Mouse (Mus musculus): ENCODE data around the gene Cyp4b1. TPM values are rescaled to one million over a fixed set of nuclear protein-coding genes. Genes with fewer than 3 reads are reported as not detected.
"Not testable (repeated sequence)": the region's sequence is repeated elsewhere in the genome, so short reads cannot be mapped to it uniquely, and the experiment has no call there.

Gene Cyp4b1
- polyA plus RNA-seq, 1 experiment, result not detected

GRCm38 (mm10) chr4:115614005-115614404 is 33.5 kb downstream of the Cyp4b1 start:
- Histone ChIP-seq H3K79me3 (ENCODE audit: low read depth) (no peaks in the 10 kb centered on the region), H3ac (ENCODE audit: control insufficient read depth, insufficient read length, low read depth) (no peak overlapping the region), H3K36me3 (ENCODE audit: control insufficient read depth, insufficient read depth) (no peaks in the 10 kb centered on the region), H3K4me3 (ENCODE audit: insufficient read depth, poor library complexity, severe bottlenecking) (no peak overlapping the region), H3K27me3 (ENCODE audit: control insufficient read depth, insufficient read depth, insufficient read length) (no peaks in the 10 kb centered on the region), H3K79me2 (ENCODE audit: control insufficient read depth, insufficient read depth) (no peaks in the 10 kb centered on the region)
- TF ChIP-seq MYOG (IDR thresholded peaks at IDR 0.05; ENCODE audit: control insufficient read depth, extremely low read depth, insufficient read length), result no peak
- no peak for TF ChIP-seq MYOD1 (IDR thresholded peaks at IDR 0.05; ENCODE audit: control insufficient read depth, insufficient read length, low read depth)
- no peak for TF ChIP-seq USF1 (IDR thresholded peaks at IDR 0.05; ENCODE audit: low read depth)
- no peak for TF ChIP-seq MAX (IDR thresholded peaks at IDR 0.05)

GRCm38 (mm10) chr4:115600611-115601010 is 46.9 kb downstream of the Cyp4b1 start, which contains the start of gene Cyp4a32:
Gene Cyp4a32, plus strand, starts transcription at chr4:115600969.
- H3K79me2 ChIP-seq (ENCODE audit: control insufficient read depth, insufficient read depth); H3K79me3 ChIP-seq (ENCODE audit: low read depth): not testable (repeated sequence)

GRCm38 (mm10) chr4:115596824-115597336 is 50.6 kb downstream of the Cyp4b1 start:
- H3K79me2 ChIP-seq (ENCODE audit: control insufficient read depth, insufficient read depth), result no peaks in the 10 kb centered on the region
- no peaks in the 10 kb centered on the region for H3K27me3 ChIP-seq (ENCODE audit: control insufficient read depth, insufficient read depth, insufficient read length)
- H3K4me3 ChIP-seq (ENCODE audit: insufficient read depth, poor library complexity, severe bottlenecking), result no peak overlapping the region
- H3ac ChIP-seq (ENCODE audit: control insufficient read depth, insufficient read length, low read depth), result no peak overlapping the region
- no peaks in the 10 kb centered on the region for H3K36me3 ChIP-seq (ENCODE audit: control insufficient read depth, insufficient read depth)
- TF ChIP-seq CTCF (IDR thresholded peaks at IDR 0.05; ENCODE audit: control insufficient read depth, insufficient read depth, insufficient read length), result no peak
- TF ChIP-seq MAX (IDR thresholded peaks at IDR 0.05), result no peak
- no peak for TF ChIP-seq CEBPB (IDR thresholded peaks at IDR 0.05; ENCODE audit: low read depth)
- no peaks in the 10 kb centered on the region for H3K79me3 ChIP-seq (ENCODE audit: low read depth)

More at GRCm38 (mm10) chr4:115600611-115601010, 46.9 kb downstream of the Cyp4b1 start, which contains the start of gene Cyp4a32:
- H3K4me3 ChIP-seq (ENCODE audit: insufficient read depth, poor library complexity, severe bottlenecking); H3ac ChIP-seq (ENCODE audit: control insufficient read depth, insufficient read length, low read depth); H3K36me3 ChIP-seq (ENCODE audit: control insufficient read depth, insufficient read depth); H3K27me3 ChIP-seq (ENCODE audit: control insufficient read depth, insufficient read depth, insufficient read length): not testable (repeated sequence)

DNA sequence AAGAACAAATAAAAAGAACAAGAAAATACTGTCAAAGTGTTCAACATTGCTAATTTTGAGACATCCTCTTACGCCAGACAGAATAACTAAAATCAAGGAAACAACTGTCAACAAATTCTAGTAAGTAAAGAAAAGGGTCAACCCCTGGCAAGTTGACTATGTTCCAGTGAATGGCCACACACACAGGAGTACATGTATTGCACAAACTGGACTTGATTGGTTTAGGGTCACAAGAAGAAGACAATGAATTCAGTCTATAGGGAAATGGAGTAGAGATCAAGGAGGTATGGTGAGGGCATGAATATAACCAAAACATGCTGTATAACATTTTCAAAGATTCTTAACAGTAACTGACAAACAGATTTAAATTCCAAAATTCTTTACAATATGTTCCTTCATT is 51.2 kb downstream of the Cyp4b1 start:
- Histone ChIP-seq H3K36me3 (ENCODE audit: control insufficient read depth, insufficient read depth) (no peaks in the 10 kb centered on the region), H3ac (ENCODE audit: control insufficient read depth, insufficient read length, low read depth) (no peak overlapping the region), H3K79me3 (ENCODE audit: low read depth) (no peaks in the 10 kb centered on the region), H3K27me3 (ENCODE audit: control insufficient read depth, insufficient read depth, insufficient read length) (no peaks in the 10 kb centered on the region), H3K4me3 (ENCODE audit: insufficient read depth, poor library complexity, severe bottlenecking) (no peak overlapping the region), H3K79me2 (ENCODE audit: control insufficient read depth, insufficient read depth) (no peaks in the 10 kb centered on the region)
- no peak for TF ChIP-seq USF1 (IDR thresholded peaks at IDR 0.05; ENCODE audit: low read depth)
- no peak for TF ChIP-seq FOSL1 (IDR thresholded peaks at IDR 0.05; ENCODE audit: insufficient read depth, low read length, poor library complexity, severe bottlenecking)
- no peak for TF ChIP-seq MYOD1 (IDR thresholded peaks at IDR 0.05; ENCODE audit: control insufficient read depth, insufficient read length, low read depth)
- no peak for TF ChIP-seq CTCF (IDR thresholded peaks at IDR 0.05; ENCODE audit: control insufficient read depth, insufficient read depth, insufficient read length)
- no peak for TF ChIP-seq MYOG (IDR thresholded peaks at IDR 0.05; ENCODE audit: control insufficient read depth, extremely low read depth, insufficient read length)
- no peak for TF ChIP-seq CEBPB (IDR thresholded peaks at IDR 0.05; ENCODE audit: low read depth)
- no peak for TF ChIP-seq MAX (IDR thresholded peaks at IDR 0.05)

- H3ac ChIP-seq (ENCODE audit: control insufficient read depth, insufficient read length, low read depth), result no peak overlapping the region
- H3K27me3 ChIP-seq (ENCODE audit: control insufficient read depth, insufficient read depth, insufficient read length), result no peaks in the 10 kb centered on the region
- TF ChIP-seq CEBPB (IDR thresholded peaks at IDR 0.05; ENCODE audit: low read depth) (no peak), MYOD1 (IDR thresholded peaks at IDR 0.05; ENCODE audit: control insufficient read depth, insufficient read length, low read depth) (no peak), CTCF (IDR thresholded peaks at IDR 0.05; ENCODE audit: control insufficient read depth, insufficient read depth, insufficient read length) (no peak), USF1 (IDR thresholded peaks at IDR 0.05; ENCODE audit: low read depth) (no peak), MAX (IDR thresholded peaks at IDR 0.05) (no peak), FOSL1 (IDR thresholded peaks at IDR 0.05; ENCODE audit: insufficient read depth, low read length, poor library complexity, severe bottlenecking) (no peak), MYOG (IDR thresholded peaks at IDR 0.05; ENCODE audit: control insufficient read depth, extremely low read depth, insufficient read length) (no peak)
- H3K79me2 ChIP-seq (ENCODE audit: control insufficient read depth, insufficient read depth), result no peaks in the 10 kb centered on the region
- no peaks in the 10 kb centered on the region for H3K79me3 ChIP-seq (ENCODE audit: low read depth)
- no peak overlapping the region for H3K4me3 ChIP-seq (ENCODE audit: insufficient read depth, poor library complexity, severe bottlenecking)
- H3K36me3 ChIP-seq (ENCODE audit: control insufficient read depth, insufficient read depth), result no peaks in the 10 kb centered on the region
These were observed 64.5 kb downstream of the Cyp4b1 start for GRCm38 (mm10) chr4:115583036-115583435.

GRCm38 (mm10) chr4:115575776-115576175 is 71.7 kb downstream of the Cyp4b1 start:
- TF ChIP-seq FOSL1 (IDR thresholded peaks at IDR 0.05; ENCODE audit: insufficient read depth, low read length, poor library complexity, severe bottlenecking) (no peak), MYOG (IDR thresholded peaks at IDR 0.05; ENCODE audit: control insufficient read depth, extremely low read depth, insufficient read length) (no peak), CEBPB (IDR thresholded peaks at IDR 0.05; ENCODE audit: low read depth) (no peak), USF1 (IDR thresholded peaks at IDR 0.05; ENCODE audit: low read depth) (no peak), MAX (IDR thresholded peaks at IDR 0.05) (no peak), MYOD1 (IDR thresholded peaks at IDR 0.05; ENCODE audit: control insufficient read depth, insufficient read length, low read depth) (no peak), CTCF (IDR thresholded peaks at IDR 0.05; ENCODE audit: control insufficient read depth, insufficient read depth, insufficient read length) (no peak)
- no peaks in the 10 kb centered on the region for H3K27me3 ChIP-seq (ENCODE audit: control insufficient read depth, insufficient read depth, insufficient read length)
- H3ac ChIP-seq (ENCODE audit: control insufficient read depth, insufficient read length, low read depth), result no peak overlapping the region
- no peaks in the 10 kb centered on the region for H3K79me3 ChIP-seq (ENCODE audit: low read depth)
- H3K79me2 ChIP-seq (ENCODE audit: control insufficient read depth, insufficient read depth), result no peaks in the 10 kb centered on the region
- no peaks in the 10 kb centered on the region for H3K36me3 ChIP-seq (ENCODE audit: control insufficient read depth, insufficient read depth)
- H3K4me3 ChIP-seq (ENCODE audit: insufficient read depth, poor library complexity, severe bottlenecking), result no peak overlapping the region
